Mouse (Mus musculus) layer of hippocampus, postnatal 14 days (tissue): ENCODE data around the gene Agbl2. TPM values are rescaled to one million over a fixed set of nuclear protein-coding genes. Genes with fewer than 3 reads are reported as not detected.

ENCODE experiments used
- DNase-seq, 2 experiments: peaks; one replicate each; pipeline ENCODE4 v3.0.0; 2021 to 2022; ENCODE audit warnings: low spot score in 2 of 2, mixed read lengths in 1 of 2
- total RNA-seq, 2 experiments: library from RNA; stranded (reverse); gene quantifications; 2 replicates each; pipeline ENCODE4 v1.2.3; 2021

Agbl2 gene
- total RNA-seq, 2 experiments from 2014 or later = 0.31 to 0.88 TPM

DNA sequence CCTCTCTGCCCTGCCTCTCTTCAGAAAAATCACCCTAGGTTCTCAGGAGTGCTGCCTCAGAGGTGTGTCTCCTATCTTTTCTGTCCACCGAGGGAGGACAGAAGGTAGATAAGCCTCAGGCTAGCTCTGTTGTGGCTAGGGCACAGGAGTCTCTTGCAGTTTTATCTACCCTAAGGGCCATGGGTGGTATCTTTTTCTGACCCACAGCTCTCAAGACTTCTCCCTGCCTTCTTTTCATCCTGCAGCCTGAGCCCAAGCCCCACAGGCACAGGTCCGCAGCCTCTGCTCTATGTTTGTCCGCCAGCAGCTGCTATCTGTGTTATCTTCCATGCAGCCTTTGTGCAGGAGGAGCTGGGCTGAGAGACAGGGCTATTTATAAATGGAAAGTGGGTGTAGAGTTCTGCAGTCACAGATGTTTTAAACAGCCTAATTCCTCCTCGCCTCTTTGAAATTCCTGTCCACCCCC lies 87.6 kb downstream of the Agbl2 start:
- no peak for DNase-seq

DNA sequence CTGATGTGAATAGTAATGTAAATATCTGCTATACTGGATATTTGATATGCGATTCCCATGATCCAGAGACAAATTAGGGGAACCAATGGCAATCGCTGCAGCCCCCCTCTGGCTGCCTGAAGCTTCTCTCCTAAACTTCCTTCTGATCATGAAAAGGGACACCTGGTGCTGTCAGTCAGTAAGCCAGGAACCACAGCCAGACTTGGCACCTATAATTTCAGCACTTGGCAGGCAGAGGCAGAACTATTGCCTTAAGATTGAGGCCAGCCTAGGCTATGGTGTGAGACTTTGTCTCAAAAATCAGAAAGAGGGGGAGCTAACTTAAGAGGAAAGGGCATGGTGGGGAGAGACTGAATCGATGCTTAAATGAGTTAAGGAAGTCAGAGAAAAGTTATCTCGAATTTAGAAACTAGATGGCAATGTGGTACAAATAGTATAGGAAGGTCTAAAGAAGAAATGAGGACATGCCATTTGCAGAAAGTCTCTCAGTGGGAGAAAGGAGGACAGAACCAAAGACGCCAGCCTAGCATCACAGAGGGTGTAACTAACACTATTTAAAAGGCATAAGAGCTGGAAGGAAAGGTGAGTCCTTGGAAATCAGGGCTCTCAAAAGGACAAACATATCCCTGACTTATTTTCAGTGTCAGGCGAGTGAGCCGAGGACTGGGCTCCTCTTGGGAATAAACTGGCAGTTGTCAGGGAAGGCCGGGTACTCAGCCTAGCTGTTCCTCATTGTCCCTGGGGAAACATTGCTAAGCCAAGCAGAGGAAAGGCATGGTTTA lies 88.8 kb downstream of the Agbl2 start:
- DNase-seq = no peak

DNA sequence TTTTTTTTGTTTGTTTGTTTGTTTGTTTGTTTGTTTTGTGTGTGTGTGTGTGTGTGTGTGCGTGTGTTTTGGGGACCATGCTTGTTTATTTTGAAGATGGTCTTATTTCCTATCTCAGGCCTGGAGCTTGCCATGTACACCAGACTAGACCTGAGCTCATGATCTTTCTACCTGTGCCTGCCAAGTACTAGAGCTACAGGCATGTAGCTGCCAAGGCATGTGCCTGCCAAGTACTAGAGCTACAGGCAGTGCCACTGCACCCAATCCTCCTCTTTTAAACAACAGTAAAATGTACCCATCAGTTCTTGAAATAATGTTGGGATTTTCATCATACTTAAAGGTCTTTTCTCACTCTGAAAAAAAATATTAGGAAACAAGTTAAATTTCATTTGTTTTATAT lies 91.5 kb downstream of the Agbl2 start:
- no peak for DNase-seq

DNA sequence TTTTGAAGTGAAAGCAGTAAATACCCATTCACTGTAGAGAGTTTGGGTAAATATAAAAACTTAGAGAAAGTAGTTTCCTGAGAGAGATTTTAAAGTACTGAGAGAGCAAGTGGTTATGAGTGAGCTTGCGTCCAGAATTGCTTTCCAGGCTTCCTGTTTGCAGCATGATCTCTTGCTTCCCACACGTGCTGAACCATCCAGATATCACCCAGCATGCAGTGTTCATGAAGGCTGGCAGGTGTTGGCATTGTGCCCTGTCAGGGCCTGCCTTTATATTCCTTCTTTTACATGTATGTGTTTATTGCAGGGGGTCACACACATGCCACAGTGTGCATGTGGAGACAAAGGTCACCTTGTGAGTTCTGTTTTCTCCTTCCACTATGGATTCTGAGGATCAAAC lies 92.7 kb downstream of the Agbl2 start:
- DNase-seq = no peak

DNA sequence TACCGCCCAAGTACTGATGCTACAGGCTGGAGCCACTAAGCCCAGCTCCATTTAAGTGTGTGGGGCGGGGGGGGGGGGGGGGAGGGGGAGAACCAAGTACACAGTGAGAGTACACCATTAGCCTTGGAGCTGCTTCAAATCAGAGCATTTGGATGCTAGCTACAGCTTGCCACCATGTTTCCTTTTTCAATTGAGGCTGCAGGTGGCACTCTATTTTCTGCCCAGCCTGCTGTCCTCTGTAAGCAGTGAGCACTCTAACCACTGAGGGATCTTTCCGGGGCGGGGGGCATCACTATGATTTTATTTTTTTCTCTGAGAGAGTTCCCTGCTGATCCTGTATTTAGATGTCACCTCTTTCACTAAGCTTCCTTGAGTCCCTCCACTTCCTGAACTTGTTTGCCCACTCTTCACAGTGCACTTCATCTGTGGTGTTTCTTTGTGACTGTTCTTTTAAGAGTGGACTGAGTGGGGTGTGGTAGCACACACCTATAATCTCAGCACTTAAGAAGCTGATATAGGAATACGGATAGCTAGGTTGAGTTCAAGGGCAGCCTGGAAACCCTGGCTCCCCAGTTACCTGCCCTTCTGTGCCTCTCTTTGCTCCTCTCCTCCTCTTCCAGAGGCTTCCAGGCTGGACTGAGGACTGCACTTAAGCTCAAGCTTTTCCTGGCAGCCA lies 95.2 kb downstream of the Agbl2 start:
- DNase-seq = no peak

DNA sequence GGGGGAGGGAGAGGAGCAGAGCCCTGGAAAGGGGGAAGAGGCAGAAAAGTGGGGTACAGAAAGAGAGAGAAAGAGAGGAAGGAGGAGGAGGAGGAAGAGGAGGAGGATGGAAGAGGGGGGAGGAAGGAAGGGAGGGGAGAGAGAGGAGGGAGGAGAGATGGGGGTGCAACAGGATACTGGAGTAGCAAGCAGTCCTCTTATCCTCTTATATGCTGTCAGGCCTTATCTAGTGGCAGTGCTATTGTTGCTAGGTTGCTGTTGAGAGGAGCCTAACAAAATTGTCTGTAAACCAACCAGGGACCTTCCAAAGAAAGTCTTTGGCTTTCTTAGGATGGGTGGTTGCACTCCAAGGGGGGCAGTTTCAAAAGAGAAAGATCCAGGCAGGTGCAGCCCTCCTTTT lies 96.9 kb downstream of the Agbl2 start:
- DNase-seq = no peak

DNA sequence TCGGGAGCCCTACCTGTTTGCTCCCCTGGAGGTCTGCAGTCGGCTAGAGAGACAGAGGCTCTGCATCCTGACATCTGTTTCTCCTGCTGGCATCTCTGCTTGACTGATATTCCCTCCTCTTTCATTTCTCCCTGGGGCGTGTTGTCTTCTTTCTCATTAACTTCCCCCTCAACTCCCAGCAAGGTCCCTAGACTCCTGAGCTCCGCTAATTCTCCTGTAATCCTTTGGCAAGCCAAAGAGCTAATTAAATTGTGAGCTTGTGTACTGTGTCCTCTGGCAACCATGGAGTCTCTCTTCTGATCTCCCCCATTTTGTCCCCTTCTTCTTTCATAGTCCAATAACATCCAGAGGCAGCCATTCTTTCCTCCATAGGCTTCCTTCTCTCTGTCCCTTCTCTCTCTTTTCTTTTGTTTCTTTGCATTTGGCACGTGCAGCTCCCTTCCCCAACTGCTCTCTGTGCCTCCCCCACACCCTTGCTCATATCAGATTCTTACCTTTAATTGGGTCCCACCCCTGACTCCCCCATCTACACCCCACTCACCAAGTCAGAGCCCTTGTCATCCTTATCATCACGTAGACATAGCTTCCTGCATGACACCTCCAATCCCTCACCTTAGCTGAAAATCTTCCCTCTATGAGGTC lies 97.7 kb downstream of the Agbl2 start:
- no peak for DNase-seq

DNA sequence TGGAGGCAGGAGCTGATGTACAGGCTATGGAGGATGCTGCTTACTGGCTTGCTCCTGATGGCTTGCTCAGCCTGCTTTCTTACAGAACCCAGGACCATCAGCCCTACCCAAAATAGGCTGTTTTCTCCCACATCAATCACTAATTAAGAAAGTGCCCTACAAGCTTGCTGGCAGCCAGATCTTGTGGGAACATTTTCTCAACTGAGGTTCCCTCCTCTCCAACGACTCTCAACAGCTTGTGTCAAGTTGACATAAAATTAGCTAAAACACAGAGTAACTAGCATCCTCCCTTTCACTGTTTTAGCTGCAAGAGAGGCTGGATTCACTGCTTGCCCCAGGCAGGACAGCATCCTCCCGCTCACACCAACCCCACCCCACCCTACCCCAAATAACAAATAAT lies 99.3 kb downstream of the Agbl2 start:
- DNase-seq = no peak

Other genes with a start within 250 kb of the Agbl2 start
- 100 to 1,000 TPM; 101 to 107 TPM for gene Ptprj, start 202.1 kb upstream of the Agbl2 start, total RNA-seq
- gene Nup160, start 105.5 kb upstream of the Agbl2 start, total RNA-seq = 10 to 100 TPM; 19.8 to 20.4 TPM
- gene Fnbp4, start 37.4 kb upstream of the Agbl2 start, total RNA-seq = 10 to 100 TPM; 58.8 to 74.5 TPM
- gene Mtch2, start 64.4 kb downstream of the Agbl2 start, total RNA-seq = 100 to 1,000 TPM; 134 to 139 TPM
- gene C1qtnf4, start 103.1 kb downstream of the Agbl2 start, total RNA-seq = 100 to 1,000 TPM; 172 to 176 TPM
- gene Kbtbd4, start 122.0 kb downstream of the Agbl2 start, total RNA-seq = 10 to 100 TPM; 31.3 to 38.8 TPM
- gene Ndufs3, start 122.1 kb downstream of the Agbl2 start, total RNA-seq = 100 to 1,000 TPM; 226 to 232 TPM
- gene Celf1, start 157.7 kb downstream of the Agbl2 start, total RNA-seq = 100 to 1,000 TPM; 117 to 120 TPM